Mouse (Mus musculus): Measurements from ENCODE around the gene Il18. TPM values are rescaled to one million over a fixed set of nuclear protein-coding genes. Genes with fewer than 3 reads are reported as not detected.
"Not testable (repeated sequence)": the region's sequence is repeated elsewhere in the genome, so short reads cannot be mapped to it uniquely, and the experiment has no call there.

Il18 gene
- polyA plus RNA-seq, 1 experiment from 2014 or later: 19.8 TPM

- Histone ChIP-seq H3K27me3 (ENCODE audit: control insufficient read depth, insufficient read depth, low read length) (no peaks in the 10 kb centered on the region), H3K36me3 (ENCODE audit: control insufficient read depth, insufficient read depth, low read length) (peaks cover 24% of the 10 kb centered on the region), H3K9ac (replicated peaks; ENCODE audit: low read depth, low read length) (peak overlapping the region; percentile 64), H3K4me3 (ENCODE audit: low read depth, low read length) (peak overlapping the region; percentile 86), H3K27ac (ENCODE audit: low read depth, low read length) (peak overlapping the region; percentile 75), H3K4me1 (ENCODE audit: control insufficient read depth, insufficient read depth, low read length) (peaks cover 18% of the 10 kb centered on the region), H3K9me3 (ENCODE audit: control insufficient read depth, low read length) (no peaks in the 10 kb centered on the region), H3K4me2 (ENCODE audit: low read depth, low read length) (peak overlapping the region; percentile 69)
- peak; percentile 90 for ATAC-seq (ENCODE audit: low read depth)
- 0% methylated on average over 24 of the region's 24 CpGs for WGBS
Measured at GRCm38 (mm10) chr9:50603998-50604324, 49.3 kb downstream of the Il18 start.

- no peak for ATAC-seq (ENCODE audit: low read depth)
- peaks cover 20% of the 10 kb centered on the region for H3K36me3 ChIP-seq (ENCODE audit: control insufficient read depth, insufficient read depth, low read length)
Measured at GRCm38 (mm10) chr9:50604338-50604737, 49.7 kb downstream of the Il18 start.

GRCm38 (mm10) chr9:50612115-50612514, 57.5 kb downstream of the Il18 start:
- peaks cover 9% of the 10 kb centered on the region for H3K4me1 ChIP-seq (ENCODE audit: control insufficient read depth, insufficient read depth, low read length)
- H3K4me3 ChIP-seq (ENCODE audit: low read depth, low read length): no peak overlapping the region
- no peaks in the 10 kb centered on the region for H3K9me3 ChIP-seq (ENCODE audit: control insufficient read depth, low read length)
- H3K4me2 ChIP-seq (ENCODE audit: low read depth, low read length): no peak overlapping the region
- 91% methylated on average over 4 of the region's 4 CpGs for WGBS
- H3K27me3 ChIP-seq (ENCODE audit: control insufficient read depth, insufficient read depth, low read length): no peaks in the 10 kb centered on the region
- no peak overlapping the region for H3K27ac ChIP-seq (ENCODE audit: low read depth, low read length)
- peaks cover 33% of the 10 kb centered on the region for H3K36me3 ChIP-seq (ENCODE audit: control insufficient read depth, insufficient read depth, low read length)
- no peak overlapping the region for H3K9ac ChIP-seq (replicated peaks; ENCODE audit: low read depth, low read length)
- no peak for ATAC-seq (ENCODE audit: low read depth)

More at GRCm38 (mm10) chr9:50604338-50604737, 49.7 kb downstream of the Il18 start:
- Histone ChIP-seq H3K4me3 (ENCODE audit: low read depth, low read length) (peak overlapping the region; percentile 86), H3K27me3 (ENCODE audit: control insufficient read depth, insufficient read depth, low read length) (no peaks in the 10 kb centered on the region), H3K9ac (replicated peaks; ENCODE audit: low read depth, low read length) (peak overlapping the region; percentile 64), H3K4me2 (ENCODE audit: low read depth, low read length) (peak overlapping the region; percentile 69), H3K4me1 (ENCODE audit: control insufficient read depth, insufficient read depth, low read length) (peaks cover 18% of the 10 kb centered on the region), H3K27ac (ENCODE audit: low read depth, low read length) (peak overlapping the region; percentile 75), H3K9me3 (ENCODE audit: control insufficient read depth, low read length) (no peaks in the 10 kb centered on the region)
- WGBS: 3% methylated on average over 6 of the region's 6 CpGs

- peaks cover 9% of the 10 kb centered on the region for H3K4me1 ChIP-seq (ENCODE audit: control insufficient read depth, insufficient read depth, low read length)
- H3K27ac ChIP-seq (ENCODE audit: low read depth, low read length): no peak overlapping the region
- H3K9ac ChIP-seq (replicated peaks; ENCODE audit: low read depth, low read length): peak overlapping the region; percentile 87
- ATAC-seq (ENCODE audit: low read depth): no peak
- WGBS: 43% methylated on average over 11 of the region's 11 CpGs
- H3K4me3 ChIP-seq (ENCODE audit: low read depth, low read length): peak overlapping the region; percentile 99
- no peaks in the 10 kb centered on the region for H3K9me3 ChIP-seq (ENCODE audit: control insufficient read depth, low read length)
- no peaks in the 10 kb centered on the region for H3K27me3 ChIP-seq (ENCODE audit: control insufficient read depth, insufficient read depth, low read length)
- H3K36me3 ChIP-seq (ENCODE audit: control insufficient read depth, insufficient read depth, low read length): peaks cover 22% of the 10 kb centered on the region; the same call in 1 of the 2 replicates
- H3K4me2 ChIP-seq (ENCODE audit: low read depth, low read length): peak overlapping the region; percentile 83
Measured at GRCm38 (mm10) chr9:50616161-50616560, 61.5 kb downstream of the Il18 start.

GRCm38 (mm10) chr9:50616766-50617603, 62.4 kb downstream of the Il18 start, which contains the start of the genes Pih1d2 and Nkapd1:
Pih1d2 (plus strand) TSS chr9:50617321.
Nkapd1 (minus strand) TSS chr9:50617464.
- peaks cover 9% of the 10 kb centered on the region for H3K4me1 ChIP-seq (ENCODE audit: control insufficient read depth, insufficient read depth, low read length)
- peak; percentile 95 for ATAC-seq (ENCODE audit: low read depth)
- H3K4me2 ChIP-seq (ENCODE audit: low read depth, low read length): peak within 1 kb of the TSS; percentile 83
- H3K4me3 ChIP-seq (ENCODE audit: low read depth, low read length): peak within 1 kb of the TSS; percentile 99
- H3K36me3 ChIP-seq (ENCODE audit: control insufficient read depth, insufficient read depth, low read length): peaks cover 18% of the 10 kb centered on the region; the same call in 1 of the 2 replicates
- no peaks in the 10 kb centered on the region for H3K27me3 ChIP-seq (ENCODE audit: control insufficient read depth, insufficient read depth, low read length)
- peak within 1 kb of the TSS; percentile 87 for H3K9ac ChIP-seq (replicated peaks; ENCODE audit: low read depth, low read length)
- peak within 1 kb of the TSS; percentile 79 for H3K27ac ChIP-seq (ENCODE audit: low read depth, low read length)
- no peaks in the 10 kb centered on the region for H3K9me3 ChIP-seq (ENCODE audit: control insufficient read depth, low read length)
- WGBS: under 1% methylated on average over 78 of the region's 81 CpGs

GRCm38 (mm10) chr9:50617794-50618330, 63.2 kb downstream of the Il18 start:
- peaks cover 9% of the 10 kb centered on the region for H3K4me1 ChIP-seq (ENCODE audit: control insufficient read depth, insufficient read depth, low read length)
- H3K4me2 ChIP-seq (ENCODE audit: low read depth, low read length): peak overlapping the region; percentile 83
- peak overlapping the region; percentile 99; the same call in 1 of the 2 replicates for H3K4me3 ChIP-seq (ENCODE audit: low read depth, low read length)
- H3K9ac ChIP-seq (replicated peaks; ENCODE audit: low read depth, low read length): no peak overlapping the region
- ATAC-seq (ENCODE audit: low read depth): no peak
- 62% methylated on average over 9 of the region's 9 CpGs for WGBS
- H3K9me3 ChIP-seq (ENCODE audit: control insufficient read depth, low read length): no peaks in the 10 kb centered on the region
- no peaks in the 10 kb centered on the region for H3K27me3 ChIP-seq (ENCODE audit: control insufficient read depth, insufficient read depth, low read length)
- H3K36me3 ChIP-seq (ENCODE audit: control insufficient read depth, insufficient read depth, low read length): peaks cover 14% of the 10 kb centered on the region; the same call in 1 of the 2 replicates
- no peak overlapping the region for H3K27ac ChIP-seq (ENCODE audit: low read depth, low read length)

GRCm38 (mm10) chr9:50630903-50631302, 76.3 kb downstream of the Il18 start:
- not testable (repeated sequence) for H3K4me1 ChIP-seq (ENCODE audit: control insufficient read depth, insufficient read depth, low read length); H3K27ac ChIP-seq (ENCODE audit: low read depth, low read length); ATAC-seq (ENCODE audit: low read depth); H3K4me2 ChIP-seq (ENCODE audit: low read depth, low read length); H3K9me3 ChIP-seq (ENCODE audit: control insufficient read depth, low read length); H3K9ac ChIP-seq (replicated peaks; ENCODE audit: low read depth, low read length); H3K27me3 ChIP-seq (ENCODE audit: control insufficient read depth, insufficient read depth, low read length); H3K4me3 ChIP-seq (ENCODE audit: low read depth, low read length)
- 91% methylated on average over 6 of the region's 8 CpGs for WGBS
- 0 out of 2 replicates have a peak, but pooled peaks cover 13% of the 10 kb centered on the region for H3K36me3 ChIP-seq (ENCODE audit: control insufficient read depth, insufficient read depth, low read length)
